Mouse (Mus musculus) heart, adult 11 months (tissue): ENCODE measurements around the gene Efhd2.

Source experiments
- DNase-seq: peaks from one replicate; pipeline ENCODE4 v3.0.0; 2022

Efhd2 gene

DNA sequence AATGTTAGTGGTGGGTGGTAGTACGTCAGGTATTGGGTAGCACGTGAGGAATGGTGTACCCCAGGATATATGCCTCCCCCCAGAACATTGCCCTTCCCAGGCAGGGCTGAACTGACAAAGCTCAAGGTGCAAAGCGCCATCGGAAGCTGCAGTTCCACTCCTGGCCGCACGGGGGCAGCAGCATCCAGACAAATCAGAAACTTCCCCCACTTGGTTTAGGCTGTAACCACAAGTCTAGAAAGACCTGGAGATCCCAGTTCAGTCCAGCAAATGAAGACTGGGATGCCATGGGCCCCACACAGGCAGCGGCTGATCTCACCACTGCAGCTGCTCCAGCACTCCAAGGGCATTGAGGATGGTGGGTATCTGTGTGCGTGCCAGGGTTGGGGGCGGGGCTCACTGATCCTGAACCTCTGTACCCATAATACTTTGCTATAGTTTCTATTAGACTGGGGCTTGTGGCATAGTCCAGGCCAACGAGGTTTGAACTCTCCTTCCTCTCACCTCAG lies 17.2 kb downstream of the Efhd2 start:
- DNase-seq = peak; percentile 97

GRCm38 (mm10) chr4:141853437-141853836 lies 21.3 kb downstream of the Efhd2 start:
- DNase-seq = peak; percentile 86

GRCm38 (mm10) chr4:141845999-141846398 lies 28.7 kb downstream of the Efhd2 start, which contains the start of gene Ctrc:
Ctrc (minus strand) TSS chr4:141846359.
- peak; percentile 74 for DNase-seq

GRCm38 (mm10) chr4:141834536-141835095 lies 40.1 kb downstream of the Efhd2 start:
- DNase-seq = peak; percentile 83

GRCm38 (mm10) chr4:141833911-141834310 lies 40.8 kb downstream of the Efhd2 start:
- peak; percentile 53 for DNase-seq

GRCm38 (mm10) chr4:141831361-141831760 lies 43.4 kb downstream of the Efhd2 start:
- DNase-seq = peak; percentile 59

DNA sequence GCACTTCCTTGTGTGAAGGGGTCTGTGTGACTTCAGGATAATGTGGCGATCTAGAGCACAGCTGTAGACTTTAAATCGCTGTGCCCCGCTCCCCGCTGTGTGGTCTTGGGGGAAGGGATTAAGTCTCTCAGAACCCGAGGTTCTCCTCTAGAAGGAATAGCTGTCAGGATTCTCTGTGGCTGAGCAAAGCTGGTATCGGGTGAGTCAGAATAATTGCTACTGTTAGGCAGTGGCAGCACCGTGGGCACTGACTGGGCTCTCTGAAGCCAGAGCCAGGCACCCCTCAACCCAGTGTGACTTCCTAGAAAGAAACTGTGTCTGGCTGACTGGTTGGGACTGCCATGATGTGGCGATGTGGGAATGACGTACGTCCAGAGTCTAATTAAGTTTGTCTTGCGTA lies 44.3 kb downstream of the Efhd2 start:
- DNase-seq = peak; percentile 68

- peak; percentile 91 for DNase-seq
Observed at GRCm38 (mm10) chr4:141828177-141828576, 46.5 kb downstream of the Efhd2 start.

GRCm38 (mm10) chr4:141827401-141827800 lies 47.3 kb downstream of the Efhd2 start:
- peak; percentile 70 for DNase-seq

- peak; percentile 60 for DNase-seq
Observed at GRCm38 (mm10) chr4:141826060-141826459, 48.7 kb downstream of the Efhd2 start, which contains the start of gene Cela2a. Cela2a (minus strand) TSS chr4:141826160.

GRCm38 (mm10) chr4:141822979-141823378 lies 51.7 kb downstream of the Efhd2 start:
- DNase-seq = peak; percentile 74

GRCm38 (mm10) chr4:141822089-141822488 lies 52.6 kb downstream of the Efhd2 start:
- DNase-seq = peak; percentile 87

GRCm38 (mm10) chr4:141821178-141821577 lies 53.5 kb downstream of the Efhd2 start:
- peak; percentile 81 for DNase-seq

DNA sequence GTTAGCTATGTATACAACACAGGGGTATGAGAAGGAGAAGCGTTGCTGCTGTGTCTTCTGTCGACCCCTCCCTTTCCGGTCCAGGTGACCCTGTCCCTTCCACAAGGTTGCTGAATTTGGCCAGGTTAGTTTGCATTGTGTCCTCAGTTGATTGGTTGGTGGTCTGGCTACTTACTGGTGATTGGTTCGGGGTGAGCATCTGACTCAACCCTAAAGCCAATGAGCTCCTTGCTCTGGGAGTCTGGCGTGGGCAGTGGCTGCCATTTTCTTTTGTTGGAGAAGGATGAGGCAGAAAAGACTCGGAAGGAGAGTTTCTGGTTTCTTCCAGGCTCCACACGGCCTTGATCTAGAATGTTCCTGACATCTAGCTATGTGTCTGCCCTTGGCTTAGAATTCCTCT lies 55.4 kb downstream of the Efhd2 start:
- DNase-seq = peak; percentile 73

GRCm38 (mm10) chr4:141818861-141819260 lies 55.9 kb downstream of the Efhd2 start:
- DNase-seq = peak; percentile 44

DNA sequence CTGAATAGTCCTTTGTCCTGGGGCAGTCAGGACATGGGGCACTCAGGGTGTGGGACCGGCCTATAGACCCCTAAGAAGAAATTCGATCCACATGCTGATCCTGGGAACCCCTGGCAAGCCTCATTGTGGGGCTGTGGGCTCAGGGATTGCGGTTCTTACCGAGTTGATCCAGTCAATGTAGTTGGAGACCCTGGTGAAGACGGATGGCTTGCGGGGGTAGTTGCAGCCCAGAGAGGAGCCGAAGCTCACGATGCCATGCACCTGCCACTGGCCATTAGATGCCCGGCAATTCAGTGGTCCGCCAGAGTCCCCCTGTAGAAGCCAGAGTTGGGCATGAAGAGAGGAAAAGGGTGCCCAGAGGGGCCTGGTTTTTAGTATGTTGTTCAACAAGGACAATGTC lies 57.0 kb downstream of the Efhd2 start:
- peak; percentile 69 for DNase-seq

DNA sequence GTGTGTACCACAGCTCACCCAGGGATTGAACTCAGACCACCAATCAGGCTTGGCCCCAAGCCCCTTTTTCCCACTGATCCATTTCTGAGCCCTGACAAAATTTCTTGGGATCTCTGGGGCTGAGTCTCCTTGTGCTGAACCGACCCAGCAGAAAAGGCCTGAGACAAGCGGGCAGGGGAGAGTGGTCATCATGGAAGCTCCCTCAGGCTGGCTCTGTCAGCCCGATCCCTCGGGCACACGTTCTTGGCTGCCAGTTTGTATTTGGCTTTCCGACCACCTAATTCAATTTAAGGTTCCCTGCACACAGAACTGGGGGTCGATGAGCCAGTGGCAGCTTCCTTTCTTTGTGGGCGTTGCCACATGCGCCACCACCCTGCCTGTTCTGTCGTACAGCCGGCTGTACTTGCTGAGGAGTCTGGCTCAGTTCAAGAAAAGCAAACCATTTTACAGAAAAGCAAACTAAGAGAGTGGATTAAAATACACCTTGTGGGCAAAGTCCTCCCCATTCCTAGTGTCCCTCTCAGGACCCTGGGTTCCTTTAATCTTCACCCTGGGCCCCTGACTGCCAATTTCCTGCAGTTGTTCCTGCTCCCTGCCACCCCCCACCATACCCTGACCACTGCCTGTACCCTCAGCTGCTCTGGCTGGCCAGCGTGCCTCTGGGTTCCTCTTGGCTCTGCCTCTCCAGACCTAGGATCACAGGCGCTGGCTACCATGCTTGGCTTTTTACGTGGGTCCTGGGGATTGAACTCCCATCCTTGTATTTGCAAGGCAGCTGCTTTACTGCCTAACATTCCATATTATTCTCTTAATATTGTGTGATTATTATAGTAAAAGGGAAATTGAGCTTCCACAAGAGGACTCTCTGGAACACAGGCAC lies 57.7 kb downstream of the Efhd2 start:
- DNase-seq = peak; percentile 78

GRCm38 (mm10) chr4:141816267-141816666 lies 58.5 kb downstream of the Efhd2 start:
- DNase-seq = peak; percentile 12

DNA sequence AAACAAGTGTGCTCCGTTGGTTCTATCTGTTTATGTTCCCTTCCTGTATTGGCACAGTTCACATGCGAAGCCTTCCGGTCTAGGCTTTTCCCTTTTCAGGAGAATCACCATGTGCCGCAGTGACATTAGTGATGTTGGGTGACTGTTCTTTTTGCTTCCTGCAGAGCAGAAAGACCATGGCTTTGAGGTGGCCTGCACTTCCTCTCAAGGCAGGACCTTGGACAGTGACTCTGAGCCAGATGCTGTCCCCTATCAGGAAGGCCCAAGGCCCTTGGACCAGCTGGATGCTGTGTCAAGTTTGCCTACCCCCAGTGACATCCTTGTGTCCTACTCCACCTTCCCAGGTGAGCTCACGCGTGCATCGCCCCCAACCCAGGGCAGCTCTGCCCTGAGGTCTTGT lies 63.3 kb downstream of the Efhd2 start:
- peak; percentile 85 for DNase-seq

GRCm38 (mm10) chr4:141810975-141811374 lies 63.7 kb downstream of the Efhd2 start:
- DNase-seq = peak; percentile 74

DNA sequence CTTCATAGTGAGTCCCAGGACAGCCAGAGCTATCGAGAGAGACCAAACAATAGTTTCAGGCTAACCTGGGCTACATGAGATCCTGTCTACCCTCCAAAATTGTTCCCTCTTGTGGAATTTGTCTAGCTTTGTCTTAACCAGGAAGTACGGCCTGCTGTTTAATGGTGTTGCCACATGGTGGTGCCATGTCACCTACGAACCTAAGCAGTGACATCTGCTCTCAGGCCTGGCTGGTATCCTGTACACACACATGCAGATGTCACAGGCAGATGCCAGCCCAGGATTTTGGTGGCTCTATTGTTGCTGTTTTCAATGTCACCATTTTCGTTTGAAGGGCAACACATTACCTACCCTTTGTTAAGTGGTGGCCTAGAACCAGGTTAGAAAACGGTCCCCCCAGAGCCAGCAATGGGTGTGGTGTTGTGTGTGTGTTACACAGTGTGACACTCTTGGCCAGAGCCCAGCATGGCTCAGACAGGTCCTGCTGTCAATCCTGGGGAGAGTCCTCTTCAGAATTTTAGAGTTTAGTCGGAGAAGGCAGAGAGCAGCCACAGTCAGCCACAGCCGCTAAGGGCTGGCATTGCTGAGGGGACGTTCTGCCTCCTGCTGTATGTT lies 64.8 kb downstream of the Efhd2 start:
- peak; percentile 85 for DNase-seq
